Mouse (Mus musculus) heart, embryonic 13.5 days (tissue): Measurements from ENCODE around the gene Olfr53. TPM values are rescaled to one million over a fixed set of nuclear protein-coding genes. Genes with fewer than 3 reads are reported as not detected.
A peak's percentile ranks its signal among the peaks of the same experiment; 100 is the strongest.
"Not testable (repeated sequence)": the region's sequence is repeated elsewhere in the genome, so short reads cannot be mapped to it uniquely, and the experiment has no call there.

Source experiments
- ATAC-seq: fragments of 200-750 bp; cut with Nextera tagmentation; 2 replicates; pipeline ENCODE4 v1.8.0; 2017; ENCODE audit warnings: moderate TSS enrichment; ENCODE audit not compliant: insufficient number of reproducible peaks, low FRiP score, low TSS enrichment; ENCODE audit errors: extremely low read depth
- H3K27ac ChIP-seq: fragments of 300-500 bp; sonication (generic); replicated peaks from 2 replicates; pipeline ENCODE4 v1.5.1; 2015; ENCODE audit warnings: moderate library complexity, mild to moderate bottlenecking, inconsistent platforms
- H3K27me3 ChIP-seq: fragments of 300-500 bp; sonication (generic); replicated peaks from 2 replicates; pipeline ENCODE4 v1.6.1; 2015; ENCODE audit warnings: mild to moderate bottlenecking, inconsistent platforms
- H3K36me3 ChIP-seq: fragments of 300-500 bp; sonication (generic); 2 replicates; pipeline ENCODE4 v1.6.1; 2015; ENCODE audit warnings: mild to moderate bottlenecking, inconsistent platforms
- H3K4me1 ChIP-seq: fragments of 300-500 bp; sonication (generic); 2 replicates; pipeline ENCODE4 v1.6.1; 2015; ENCODE audit warnings: inconsistent platforms
- H3K4me2 ChIP-seq: fragments of 300-500 bp; sonication (generic); 2 replicates; pipeline ENCODE4 v1.6.1; 2015; ENCODE audit warnings: inconsistent platforms, mild to moderate bottlenecking, moderate library complexity
- H3K4me3 ChIP-seq: fragments of 300-500 bp; sonication (generic); 2 replicates; pipeline ENCODE4 v1.5.1; 2015; ENCODE audit warnings: moderate library complexity, mild to moderate bottlenecking, inconsistent platforms
- H3K9ac ChIP-seq: fragments of 300-500 bp; sonication (generic); 2 replicates; pipeline ENCODE4 v1.6.1; 2015; ENCODE audit warnings: inconsistent platforms, mild to moderate bottlenecking, moderate library complexity
- H3K9me3 ChIP-seq: fragments of 300-500 bp; sonication (generic); 2 replicates; pipeline ENCODE4 v1.6.1; 2016; ENCODE audit warnings: inconsistent platforms
- WGBS: fragments of 180-500 bp; shearing (Covaris S2); methylation state at CpG from one replicate; pipeline ENCODE4 v1.1.7; 2015; ENCODE audit warnings: mixed read lengths; 5-methylcytosine and 5-hydroxymethylcytosine counted together
- polyA plus RNA-seq: library from polyadenylated mRNA; unstranded; fragments of >200 nt; fragmentation: Nextera tagmentation; extraction: Ambion mirVana; gene quantifications from 2 replicates; pipeline ENCODE4 v1.2.1, GENCODE M21; 2015

Olfr53 gene
- polyA plus RNA-seq = not detected in 2 replicates

DNA sequence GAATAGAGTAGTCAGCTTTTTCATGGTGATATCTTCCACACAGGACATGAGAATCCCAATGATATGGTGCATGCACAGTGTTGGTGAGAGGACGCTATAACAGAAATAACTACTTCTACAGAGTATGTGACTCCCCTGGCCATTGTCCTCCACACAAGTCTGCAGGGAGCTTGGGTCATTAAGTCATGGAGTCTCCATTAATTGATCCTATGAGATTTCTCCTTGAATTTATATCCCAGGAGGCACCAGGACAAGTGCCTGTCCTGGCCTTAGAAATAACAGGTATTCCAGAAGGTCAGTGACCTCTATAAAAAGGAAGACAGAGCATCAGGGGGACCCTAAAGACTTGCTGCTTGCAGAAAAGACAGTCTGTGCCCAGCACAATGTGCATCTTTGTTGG, at the start of gene Olfr53:
Gene Olfr53 (plus strand): TSS at position 301 of the 400 bp plus-strand sequence.
- no peak for ATAC-seq
- Histone ChIP-seq H3K27me3 (no peaks in the 10 kb centered on the region), H3K9ac (no peak within 1 kb of the TSS), H3K9me3 (no peaks in the 10 kb centered on the region; the same call in 1 of the 2 replicates), H3K27ac (no peak within 1 kb of the TSS), H3K36me3 (no peaks in the 10 kb centered on the region), H3K4me2 (no peak within 1 kb of the TSS), H3K4me1 (no peaks in the 10 kb centered on the region), H3K4me3 (no peak within 1 kb of the TSS)
- WGBS = 76% methylated on average over 1 of the region's 1 CpGs

DNA sequence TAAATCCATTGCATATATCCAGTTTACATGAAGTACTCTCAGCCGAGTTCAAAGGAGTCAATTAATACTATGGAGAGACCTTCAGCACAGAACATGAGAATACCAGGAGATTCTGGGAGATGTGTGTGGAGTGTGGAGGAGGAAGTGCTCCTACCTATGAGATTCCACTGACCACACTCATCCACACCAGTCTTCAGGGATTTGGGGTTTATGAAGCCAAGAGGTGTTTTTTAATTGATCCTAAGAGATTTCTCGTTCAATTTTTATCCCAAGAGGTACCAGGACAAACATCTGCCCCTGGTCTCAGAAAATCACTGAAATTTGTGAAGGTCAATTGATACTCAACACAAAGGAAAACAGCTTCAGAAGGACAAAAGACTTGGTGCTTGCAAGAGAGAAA, 45.3 kb upstream of the Olfr53 start, which contains the start of gene Olfr46:
Gene Olfr46 (plus strand): TSS at position 301 of the 400 bp plus-strand sequence.
- ATAC-seq, H3K9ac ChIP-seq, H3K27me3 ChIP-seq, H3K4me1 ChIP-seq, H3K36me3 ChIP-seq, H3K4me3 ChIP-seq, H3K4me2 ChIP-seq, H3K27ac ChIP-seq, H3K9me3 ChIP-seq: not testable (repeated sequence)
- 61% methylated on average over 2 of the region's 2 CpGs for WGBS

DNA sequence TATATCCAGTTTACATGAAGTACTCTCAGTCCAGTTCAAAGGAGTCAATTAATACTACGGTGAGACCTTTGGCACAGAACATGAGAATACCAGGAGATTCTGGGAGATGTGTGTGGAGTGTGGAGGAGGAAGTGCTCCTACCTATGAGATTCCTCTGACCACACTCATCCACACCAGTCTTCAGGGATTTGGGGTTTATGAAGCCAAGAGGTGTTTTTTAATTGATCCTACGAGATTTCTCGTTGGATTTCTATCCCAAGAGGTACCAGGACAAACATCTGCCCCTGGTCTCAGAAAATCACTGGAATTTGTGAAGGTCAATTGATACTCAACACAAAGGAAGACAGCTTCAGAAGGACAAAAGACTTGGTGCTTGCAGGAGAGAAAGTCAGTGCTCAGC, 17.6 kb upstream of the Olfr53 start, which contains the start of gene Olfr61:
Gene Olfr61 (plus strand): TSS at position 301 of the 400 bp plus-strand sequence.
- not testable (repeated sequence) for H3K4me3 ChIP-seq, H3K36me3 ChIP-seq, H3K4me1 ChIP-seq, ATAC-seq, H3K9ac ChIP-seq, H3K4me2 ChIP-seq, H3K9me3 ChIP-seq, H3K27me3 ChIP-seq, H3K27ac ChIP-seq
- WGBS = 52% methylated on average over 3 of the region's 3 CpGs

DNA sequence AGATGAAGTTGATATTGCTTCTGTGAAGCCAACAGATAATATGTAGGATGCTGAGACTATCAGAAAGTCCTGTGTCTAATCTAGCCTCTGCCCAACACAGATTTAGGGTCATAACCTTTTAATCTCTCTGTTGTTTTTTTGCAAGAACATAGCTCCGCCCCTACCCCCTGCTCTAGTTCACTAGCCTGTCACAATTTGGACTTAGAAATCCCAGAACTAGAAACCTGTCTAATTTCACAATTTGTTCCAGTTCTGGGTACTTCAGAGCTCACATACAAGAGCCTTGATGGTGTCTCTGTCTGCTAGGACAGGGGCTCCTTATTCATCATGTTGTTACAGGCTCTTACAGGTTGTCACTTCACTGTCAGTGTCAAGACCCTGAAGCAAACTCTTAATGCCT, 15.7 kb upstream of the Olfr53 start:
- no peak for ATAC-seq
- H3K9ac ChIP-seq = no peak overlapping the region
- no peaks in the 10 kb centered on the region for H3K27me3 ChIP-seq
- no peak overlapping the region for H3K4me3 ChIP-seq
- no peaks in the 10 kb centered on the region for H3K4me1 ChIP-seq
- no peak overlapping the region for H3K27ac ChIP-seq
- no peaks in the 10 kb centered on the region for H3K9me3 ChIP-seq
- no peaks in the 10 kb centered on the region for H3K36me3 ChIP-seq
- WGBS = 59% methylated on average over 1 of the region's 1 CpGs
- H3K4me2 ChIP-seq = no peak overlapping the region

DNA sequence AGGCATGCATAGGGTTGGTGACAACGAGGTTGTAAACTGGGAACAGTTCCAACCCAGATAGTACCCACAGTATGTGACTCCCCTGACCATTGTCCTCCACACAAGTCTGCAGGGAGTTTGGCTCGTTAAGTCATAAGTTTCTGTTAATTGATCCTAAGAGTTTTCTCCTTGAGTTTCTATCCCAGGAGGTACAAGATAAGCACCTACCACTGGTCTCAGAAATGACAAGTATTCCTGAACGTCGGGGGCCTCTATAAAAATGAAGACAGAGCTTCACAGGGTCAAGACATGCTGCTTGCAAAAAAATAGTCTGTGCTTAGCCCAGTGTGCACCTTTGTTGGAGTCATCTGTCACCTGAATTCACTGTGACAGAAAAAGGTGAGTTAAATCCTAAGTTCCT, 13.4 kb downstream of the Olfr53 start, which contains the start of gene Olfr539:
Gene Olfr539 (plus strand): TSS at position 301 of the 400 bp plus-strand sequence.
- WGBS = 60% methylated on average over 4 of the region's 4 CpGs
- Histone ChIP-seq H3K27me3 (no peaks in the 10 kb centered on the region), H3K4me1 (no peaks in the 10 kb centered on the region), H3K27ac (no peak within 1 kb of the TSS), H3K36me3 (no peaks in the 10 kb centered on the region), H3K9ac (no peak within 1 kb of the TSS), H3K4me3 (no peak within 1 kb of the TSS), H3K9me3 (no peaks in the 10 kb centered on the region), H3K4me2 (no peak within 1 kb of the TSS)
- ATAC-seq = no peak

DNA sequence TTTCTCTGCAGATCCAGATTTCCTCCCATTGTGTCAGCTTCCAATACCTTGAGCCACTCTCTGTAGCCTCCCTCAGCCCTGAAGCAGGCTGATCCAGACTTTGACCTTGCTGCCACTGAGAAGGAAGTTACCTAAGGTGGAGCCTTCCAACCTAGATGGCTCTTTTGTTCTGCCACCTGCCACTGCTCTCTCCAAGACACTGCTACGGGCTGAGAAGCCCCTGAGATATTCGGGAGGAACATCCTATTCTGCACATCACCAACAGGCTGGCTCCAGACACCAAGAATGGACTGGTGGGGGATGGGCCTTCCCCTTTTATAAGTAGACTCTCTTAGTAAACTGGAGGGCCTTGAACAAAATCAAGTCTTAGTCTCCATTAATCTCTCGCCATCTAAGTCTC, 24.4 kb downstream of the Olfr53 start:
- not testable (repeated sequence) for H3K36me3 ChIP-seq, H3K27me3 ChIP-seq, H3K9ac ChIP-seq, H3K4me1 ChIP-seq, H3K4me3 ChIP-seq, H3K27ac ChIP-seq, H3K9me3 ChIP-seq, H3K4me2 ChIP-seq, ATAC-seq
- WGBS = 65% methylated on average over 3 of the region's 3 CpGs

DNA sequence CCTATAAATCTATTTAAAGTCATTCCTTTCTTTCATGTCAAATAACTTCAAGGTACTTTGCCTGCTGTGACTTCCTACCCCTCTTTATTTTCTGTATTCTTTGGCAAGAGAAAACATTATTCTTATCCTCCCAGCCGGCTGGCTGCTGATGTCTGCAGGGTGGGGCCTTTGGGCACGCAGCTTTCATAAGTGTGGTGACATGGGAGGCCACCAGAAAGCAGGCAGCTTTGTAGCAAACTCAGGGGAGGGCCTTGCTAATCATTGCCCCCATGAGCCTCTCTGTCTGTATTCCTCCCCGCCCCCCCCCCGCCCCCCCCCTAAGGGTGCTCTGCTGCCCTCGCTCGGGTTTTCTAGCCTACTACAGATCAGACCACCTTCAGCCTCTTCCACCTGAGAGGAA, 29.6 kb downstream of the Olfr53 start:
- ATAC-seq = no peak
- Histone ChIP-seq H3K27me3 (no peaks in the 10 kb centered on the region), H3K36me3 (no peaks in the 10 kb centered on the region), H3K4me2 (peak overlapping the region; percentile 47), H3K27ac (no peak overlapping the region), H3K4me1 (no peaks in the 10 kb centered on the region), H3K9me3 (peaks cover 3% of the 10 kb centered on the region; the same call in 1 of the 2 replicates), H3K9ac (no peak overlapping the region), H3K4me3 (peak overlapping the region; percentile 6; the same call in 1 of the 2 replicates)
- under 1% methylated on average over 6 of the region's 6 CpGs for WGBS

DNA sequence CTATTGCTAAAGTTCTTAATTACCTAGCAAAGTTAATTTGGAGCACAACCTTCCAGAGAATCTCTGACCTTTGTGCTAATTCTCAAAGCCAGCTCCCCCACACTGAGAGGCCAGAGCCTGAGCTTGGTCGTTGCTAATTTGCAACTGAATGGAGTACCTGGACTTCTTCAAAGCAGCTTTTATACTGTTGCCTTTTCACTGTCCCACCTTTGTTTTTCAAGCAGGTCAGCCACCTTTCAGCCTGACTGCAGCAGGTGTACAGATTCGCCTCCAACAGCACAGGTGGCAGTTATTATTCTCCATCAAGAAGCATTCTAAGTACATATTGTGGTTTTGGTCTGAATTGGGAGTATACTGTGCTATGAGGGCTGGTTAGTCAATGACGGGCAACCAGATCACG, 33.3 kb downstream of the Olfr53 start:
- H3K4me1 ChIP-seq, H3K4me2 ChIP-seq, ATAC-seq, H3K9me3 ChIP-seq, H3K36me3 ChIP-seq, H3K4me3 ChIP-seq, H3K27me3 ChIP-seq, H3K27ac ChIP-seq, H3K9ac ChIP-seq: not testable (repeated sequence)
- WGBS = 52% methylated on average over 4 of the region's 4 CpGs

DNA sequence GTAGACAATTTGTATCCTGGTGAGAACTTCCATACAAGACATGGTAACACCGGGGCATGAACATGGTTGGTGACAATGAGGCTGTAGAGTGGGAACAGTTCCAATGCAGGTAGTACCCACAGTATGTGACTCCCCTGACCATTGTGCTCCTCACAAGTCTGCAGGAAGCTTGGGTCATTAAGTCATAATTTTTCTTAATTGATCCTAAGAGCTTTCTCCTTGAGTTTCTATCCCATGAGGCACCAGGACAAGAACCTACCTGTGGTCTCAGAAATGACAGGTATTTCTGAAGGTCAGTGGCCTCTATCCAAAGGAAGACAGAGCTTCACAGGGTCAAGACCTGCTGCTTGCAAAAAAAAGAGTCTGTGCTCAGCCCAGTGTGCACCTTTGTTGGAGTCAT, 35.4 kb downstream of the Olfr53 start, which contains the start of gene Olfr45:
Gene Olfr45 (plus strand): TSS at position 301 of the 400 bp plus-strand sequence.
- Histone ChIP-seq H3K4me1 (no peaks in the 10 kb centered on the region), H3K36me3 (no peaks in the 10 kb centered on the region), H3K9ac (no peak within 1 kb of the TSS), H3K27me3 (no peaks in the 10 kb centered on the region), H3K4me3 (no peak within 1 kb of the TSS), H3K27ac (no peak within 1 kb of the TSS), H3K9me3 (peaks cover 3% of the 10 kb centered on the region; the same call in 1 of the 2 replicates), H3K4me2 (no peak within 1 kb of the TSS)
- WGBS = 79% methylated on average over 1 of the region's 1 CpGs
- no peak for ATAC-seq

DNA sequence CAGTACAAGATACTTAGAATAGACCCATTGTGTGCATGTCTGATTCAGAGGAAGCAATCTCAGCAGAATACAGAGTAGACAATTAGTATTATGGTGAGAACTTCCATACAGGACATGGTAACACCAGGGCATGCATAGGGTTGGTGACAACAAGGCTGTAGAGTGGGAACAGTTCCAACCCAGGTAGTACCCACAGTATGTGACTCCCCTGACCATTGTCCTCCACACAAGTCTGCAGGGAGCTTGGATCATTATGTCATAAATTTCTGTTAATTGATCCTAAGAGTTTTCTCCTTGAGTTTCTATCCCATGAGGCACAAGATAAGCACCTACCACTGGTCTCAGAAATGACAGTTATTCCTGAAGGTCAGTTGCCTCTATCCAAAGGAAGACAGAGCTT, 50.7 kb downstream of the Olfr53 start, which contains the start of gene Olfr541:
Gene Olfr541 (plus strand): TSS at position 301 of the 400 bp plus-strand sequence.
- ATAC-seq = no peak
- H3K36me3 ChIP-seq = no peaks in the 10 kb centered on the region
- no peak within 1 kb of the TSS for H3K4me3 ChIP-seq
- no peak within 1 kb of the TSS for H3K4me2 ChIP-seq
- H3K9ac ChIP-seq = no peak within 1 kb of the TSS
- H3K27ac ChIP-seq = no peak within 1 kb of the TSS
- no peaks in the 10 kb centered on the region for H3K4me1 ChIP-seq
- no peaks in the 10 kb centered on the region for H3K9me3 ChIP-seq
- no peaks in the 10 kb centered on the region for H3K27me3 ChIP-seq
